Mouse (Mus musculus) kidney, adult 2 months (tissue): ENCODE measurements at regions not wholly inside any gene's neighbourhood (a gene's known extent, or its start where the extent isn't known, plus 50 kb on each side); places are given as distances from the start of the nearest gene placed in this dataset.

Experiments used
- CTCF ChIP-seq: fragments of 200-500 bp; conservative IDR thresholded peaks from 2 replicates; pipeline ENCODE4 v1.5.1; 2011; ENCODE audit warnings: low read depth, mild to moderate bottlenecking, control low read depth, low read length, moderate library complexity, mixed read lengths; ENCODE audit not compliant: insufficient read depth, insufficient read length
- POLR2A ChIP-seq: fragments of 200-500 bp; IDR thresholded peaks from one replicate; pipeline ENCODE4 v1.6.1; 2011; ENCODE audit warnings: low read depth, low read length, control low read depth

DNA sequence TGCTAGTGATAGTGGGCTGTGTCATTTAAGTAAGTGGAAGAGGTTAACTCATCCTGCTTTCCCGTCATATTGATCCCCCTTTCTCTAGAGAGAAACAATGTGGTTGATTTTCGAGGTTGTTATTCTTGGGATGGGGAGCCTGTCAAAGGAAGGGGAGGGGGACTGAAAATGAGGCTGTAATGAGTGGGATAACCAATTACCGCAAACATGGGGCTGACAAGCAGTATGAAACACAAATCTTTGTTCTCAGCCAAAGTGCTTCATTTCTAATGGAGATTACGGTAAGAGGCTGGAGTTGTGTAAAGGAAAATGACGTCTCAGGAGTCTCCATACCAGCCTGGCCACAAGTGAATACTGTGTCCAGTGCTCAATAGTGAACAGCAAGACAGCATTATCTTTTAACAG lies 301.9 kb upstream of the Nr5a2 start:
- TF ChIP-seq CTCF (no peak), POLR2A (no peak)
